Mouse (Mus musculus) duodenum, adult 2 months (tissue): ENCODE measurements around the gene Tmem41a. TPM values are rescaled to one million over a fixed set of nuclear protein-coding genes. Genes with fewer than 3 reads are reported as not detected.

ENCODE experiments used
- polyA plus RNA-seq: library from polyadenylated mRNA; depleted of rRNA; stranded (reverse); fragments of >200 nt; gene quantifications from 2 replicates; pipeline ENCODE4 v1.2.3, GENCODE M21; 2012; ENCODE audit warnings: low replicate concordance; rRNA removed

The Tmem41a gene
- 42.1 and 125 TPM in 2 replicates for polyA plus RNA-seq

GRCm38 (mm10) chr16:21946761-21947715 lies at the start of gene Tmem41a:
Gene Tmem41a (minus strand): TSS chr16:21947552.

GRCm38 (mm10) chr16:21995304-21995703 lies 48.0 kb upstream of the Tmem41a start, which contains the start of gene Liph:
Gene Liph (minus strand): TSS chr16:21995663.

Other genes with a start within 250 kb of the Tmem41a start
- gene Ehhadh, start 159.7 kb downstream of the Tmem41a start, polyA plus RNA-seq, result 17.6 and 25.4 TPM in 2 replicates
- 5.3 and 5.7 TPM in 2 replicates for gene Map3k13, start 153.2 kb downstream of the Tmem41a start, polyA plus RNA-seq
- gene Liph, start 48.1 kb upstream of the Tmem41a start, polyA plus RNA-seq, result 21.2 and 24.4 TPM in 2 replicates
- gene Senp2, start 61.9 kb upstream of the Tmem41a start, polyA plus RNA-seq, result 2.7 and 4.1 TPM in 2 replicates
- gene Igf2bp2, start 215.7 kb upstream of the Tmem41a start, polyA plus RNA-seq, result 4.6 and 7.1 TPM in 2 replicates